Mouse (Mus musculus) urinary bladder, adult 18-20 months (tissue): ENCODE results near the gene Cylc2.

Experiments
- DNase-seq, 2 experiments: peaks; one replicate each; pipeline ENCODE4 v3.0.0; 2022; ENCODE audit warnings: low spot score in 2 of 2, mixed read lengths in 2 of 2

The Cylc2 gene

DNA sequence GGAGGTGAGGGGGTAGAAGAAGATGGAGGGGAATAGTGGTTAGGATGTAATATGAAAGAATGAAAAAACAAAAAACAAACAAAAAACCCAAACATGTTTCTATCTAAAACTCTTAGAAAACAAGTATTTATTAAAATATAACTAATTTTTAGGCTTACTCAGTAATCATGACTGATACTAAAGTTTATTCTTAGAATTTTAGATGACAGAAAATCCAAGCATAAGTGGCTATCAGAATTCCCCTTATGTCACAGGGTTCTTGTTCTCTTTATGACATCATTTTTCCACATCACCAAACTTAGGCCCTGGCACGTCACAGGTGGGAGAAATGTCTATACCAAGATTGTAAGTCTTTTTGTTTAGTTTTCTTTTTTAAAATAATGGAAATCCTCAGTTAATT, at the start of gene Cylc2:
Gene Cylc2 (plus strand): TSS at position 301 of the 400 bp plus-strand sequence.
- no peak for DNase-seq
